Mouse (Mus musculus): ENCODE results near the gene Nup188.

Nup188 gene

GRCm38 (mm10) chr2:30286192-30287026 lies at the start of gene Nup188, which contains the start of gene Dolk:
Gene Nup188, plus strand, starts transcription at chr2:30286397.
Gene Dolk, minus strand, starts transcription at chr2:30286334.
- peak; percentile 98 for DNase-seq

- DNase-seq = peak; percentile 35
Measured at GRCm38 (mm10) chr2:30236426-30237198, 49.6 kb upstream of the Nup188 start.

GRCm38 (mm10) chr2:30237199-30237880 lies 48.9 kb upstream of the Nup188 start, which contains the start of gene Lrrc8a:
Gene Lrrc8a, plus strand, starts transcription at chr2:30237715.
- peak; percentile 100 for DNase-seq

GRCm38 (mm10) chr2:30237881-30238280 lies 48.3 kb upstream of the Nup188 start:
- peak; percentile 89 for DNase-seq

GRCm38 (mm10) chr2:30238906-30239465 lies 47.2 kb upstream of the Nup188 start:
- DNase-seq = no peak

- DNase-seq = peak; percentile 80
Measured at GRCm38 (mm10) chr2:30239777-30240176, 46.4 kb upstream of the Nup188 start.

- no peak for DNase-seq
Measured at GRCm38 (mm10) chr2:30240267-30240666, 45.9 kb upstream of the Nup188 start, which contains the start of gene Gm28035. Gene Gm28035, plus strand, starts transcription at chr2:30240567.

- DNase-seq = peak; percentile 90
Measured at GRCm38 (mm10) chr2:30242509-30242908, 43.7 kb upstream of the Nup188 start.

GRCm38 (mm10) chr2:30243391-30243790 lies 42.8 kb upstream of the Nup188 start:
- no peak for DNase-seq

- no peak for DNase-seq
Measured at GRCm38 (mm10) chr2:30244595-30245178, 41.5 kb upstream of the Nup188 start.

- no peak for DNase-seq
Measured at GRCm38 (mm10) chr2:30247036-30247435, 39.2 kb upstream of the Nup188 start.

GRCm38 (mm10) chr2:30247681-30248080 lies 38.5 kb upstream of the Nup188 start:
- no peak for DNase-seq

GRCm38 (mm10) chr2:30249182-30249581 lies 37.0 kb upstream of the Nup188 start:
- DNase-seq = no peak

- DNase-seq = no peak
Measured at GRCm38 (mm10) chr2:30250166-30251128, 35.8 kb upstream of the Nup188 start.

- peak; percentile 54 for DNase-seq
Measured at GRCm38 (mm10) chr2:30251417-30252104, 34.6 kb upstream of the Nup188 start.

GRCm38 (mm10) chr2:30252521-30252920 lies 33.7 kb upstream of the Nup188 start:
- DNase-seq = no peak

GRCm38 (mm10) chr2:30253809-30254208 lies 32.4 kb upstream of the Nup188 start:
- DNase-seq = no peak

GRCm38 (mm10) chr2:30255631-30256395 lies 30.4 kb upstream of the Nup188 start:
- no peak for DNase-seq

- no peak for DNase-seq
Measured at GRCm38 (mm10) chr2:30256616-30257350, 29.4 kb upstream of the Nup188 start.

Data from kidney, postnatal 14 days (tissue).